Mouse (Mus musculus) c-Kit-positive CD71-positive TER-119-negative erythroid progenitor cells, embryonic 14.5 days (primary cell): ENCODE measurements at regions not wholly inside any gene's neighbourhood (a gene's known extent, or its start where the extent isn't known, plus 50 kb on each side); places are given as distances from the start of the nearest gene placed in this dataset.

Source experiments
- DNase-seq: peaks from one replicate; pipeline ENCODE4 v3.0.0-alpha.2; 2013; ENCODE audit warnings: low read depth

GRCm38 (mm10) chr8:116290671-116291245, 214.0 kb upstream of the Dynlrb2 start:
- DNase-seq = no peak

GRCm38 (mm10) chr8:116289237-116289636, 215.5 kb upstream of the Dynlrb2 start:
- DNase-seq = no peak

- DNase-seq = no peak
Measured at GRCm38 (mm10) chr8:116283990-116284389, 220.8 kb upstream of the Dynlrb2 start.

GRCm38 (mm10) chr8:116282341-116282740, 222.4 kb upstream of the Dynlrb2 start:
- DNase-seq = no peak

GRCm38 (mm10) chr8:116275014-116275413, 229.8 kb upstream of the Dynlrb2 start:
- no peak for DNase-seq

GRCm38 (mm10) chr8:116271238-116271637, 233.5 kb upstream of the Dynlrb2 start:
- no peak for DNase-seq

DNA sequence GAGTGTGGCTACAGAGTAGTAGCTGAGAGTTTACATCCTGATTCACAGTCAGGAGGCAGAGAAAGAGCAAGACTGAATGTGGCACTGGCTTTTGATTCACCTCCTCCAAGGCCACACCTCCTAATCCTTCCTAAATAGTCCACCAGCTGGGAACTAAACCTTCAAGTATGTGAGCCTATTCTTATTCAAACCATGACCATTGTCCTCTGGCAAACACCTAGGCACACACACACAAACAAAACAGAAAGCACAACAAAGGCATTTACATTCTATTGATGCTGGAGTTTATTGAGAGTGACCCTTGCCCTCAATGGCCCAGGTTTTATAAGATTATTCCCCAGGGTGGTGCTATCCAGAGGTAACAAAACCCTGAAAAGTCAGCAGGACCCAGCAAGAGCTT, 235.4 kb upstream of the Dynlrb2 start:
- no peak for DNase-seq

DNA sequence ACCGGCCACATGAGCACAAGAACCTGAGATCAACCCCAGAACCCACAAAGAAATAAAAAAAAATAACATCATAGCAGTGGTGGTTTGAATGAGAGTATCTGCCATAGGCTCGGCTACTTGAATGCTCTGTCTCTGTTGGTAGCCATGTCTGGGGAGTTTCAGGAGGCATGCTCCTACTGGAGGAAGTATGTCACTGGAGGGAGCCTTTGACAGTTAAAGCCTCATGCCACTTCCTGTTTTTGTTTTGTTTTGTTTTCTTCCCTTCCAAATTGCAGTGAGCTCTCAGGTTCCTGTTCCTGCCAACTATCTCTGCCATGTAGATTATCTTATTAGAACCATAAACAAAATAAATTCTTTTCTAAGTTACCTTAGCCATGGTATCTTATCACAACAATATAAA, 236.1 kb upstream of the Dynlrb2 start:
- DNase-seq = no peak

DNA sequence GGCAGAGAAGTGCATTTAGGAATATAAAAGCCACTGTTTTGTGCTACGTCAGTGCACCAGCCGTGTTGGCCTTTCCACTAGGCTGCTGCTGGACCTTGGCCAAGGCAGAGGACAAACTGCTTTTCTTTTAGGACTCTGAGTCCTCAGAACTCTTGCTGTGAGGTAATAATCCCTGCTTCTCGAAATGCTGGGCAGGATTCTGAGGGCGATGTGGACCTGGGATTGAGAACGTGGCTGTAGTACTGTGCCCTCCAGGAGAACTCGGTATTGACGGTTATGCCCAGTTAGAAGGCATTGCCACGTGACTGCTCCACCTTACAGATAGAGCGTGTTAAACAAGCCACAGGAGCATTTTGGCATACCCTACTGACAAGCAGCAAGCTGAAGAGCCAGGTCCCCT, 236.6 kb upstream of the Dynlrb2 start:
- no peak for DNase-seq

DNA sequence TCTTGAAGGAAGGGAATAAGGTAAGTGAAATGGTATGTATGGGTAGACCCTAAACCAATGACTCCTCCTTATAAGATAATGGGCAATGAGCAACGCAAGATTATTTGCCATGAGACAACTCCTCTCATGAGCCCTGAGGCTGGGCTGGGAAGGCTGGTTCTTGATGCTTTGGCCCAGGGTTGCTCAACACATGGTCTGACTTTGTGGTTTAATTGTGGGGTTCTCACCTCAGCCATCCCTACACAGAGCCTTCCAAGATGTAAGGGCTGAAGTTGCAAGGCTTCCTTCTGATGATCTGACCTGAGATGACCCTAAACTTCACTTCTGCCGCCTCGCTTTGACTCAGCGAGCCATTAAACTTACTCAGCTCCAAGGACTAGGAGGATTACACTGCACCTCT, 237.8 kb upstream of the Dynlrb2 start:
- no peak for DNase-seq

GRCm38 (mm10) chr8:116265591-116265990, 239.2 kb upstream of the Dynlrb2 start:
- no peak for DNase-seq

GRCm38 (mm10) chr8:116264078-116264477, 240.7 kb upstream of the Dynlrb2 start:
- DNase-seq = no peak

DNA sequence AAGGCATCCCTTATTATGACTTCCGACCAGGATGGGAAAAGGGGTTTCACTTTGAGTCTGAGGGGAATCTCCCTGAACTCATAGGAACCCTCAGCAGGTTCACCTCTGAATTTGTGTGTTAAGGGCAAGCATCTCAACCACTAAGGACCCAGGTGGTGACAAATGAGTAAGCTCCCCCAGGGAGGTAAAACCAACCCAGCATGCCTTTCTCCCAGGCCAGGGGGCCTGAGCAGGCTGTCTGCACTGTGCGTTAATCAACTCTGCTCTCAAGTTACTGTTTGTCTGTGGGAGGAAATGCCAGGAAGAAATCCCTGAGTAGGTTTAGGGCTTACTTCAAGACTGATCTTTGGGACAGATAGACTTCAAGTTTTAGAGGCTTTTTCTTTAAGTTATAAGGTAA, 243.5 kb upstream of the Dynlrb2 start:
- no peak for DNase-seq

- no peak for DNase-seq
Measured at GRCm38 (mm10) chr8:116255398-116255797, 249.4 kb upstream of the Dynlrb2 start.

DNA sequence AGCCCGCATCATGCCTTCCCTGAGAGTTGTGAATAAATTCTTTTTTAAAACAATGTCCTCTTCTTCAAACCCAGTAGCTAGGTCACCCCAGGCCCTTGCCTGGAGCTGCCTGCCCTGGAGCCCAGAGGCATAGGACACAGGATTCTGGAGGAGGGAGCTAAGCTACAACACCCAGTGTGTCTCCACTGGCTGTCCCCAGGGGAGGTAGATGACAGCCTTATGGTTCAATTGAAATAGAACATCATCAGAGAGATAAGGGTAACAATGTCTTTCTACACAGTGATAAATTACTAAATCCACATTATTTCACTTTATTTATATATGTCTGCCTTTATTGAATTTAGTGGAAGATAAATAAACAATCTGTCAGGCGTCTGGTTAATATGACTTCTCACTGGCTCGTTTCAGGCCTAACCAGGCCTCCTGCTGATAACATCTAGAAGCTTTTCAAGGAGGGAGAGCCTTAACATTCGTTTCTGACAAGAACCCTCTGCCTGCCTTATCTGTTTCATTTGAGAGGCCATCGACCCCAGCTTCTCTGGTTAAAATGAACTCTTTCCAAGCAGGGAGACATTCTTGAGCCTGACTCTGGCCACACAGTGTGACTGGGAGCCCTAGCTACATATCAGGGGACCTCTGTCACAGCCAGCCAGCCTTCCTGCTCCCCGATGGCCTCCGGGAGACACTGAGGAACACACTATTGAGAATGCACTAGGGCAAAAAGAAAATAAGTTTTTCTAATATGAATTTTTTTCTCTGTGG, 252.1 kb upstream of the Dynlrb2 start:
- no peak for DNase-seq

DNA sequence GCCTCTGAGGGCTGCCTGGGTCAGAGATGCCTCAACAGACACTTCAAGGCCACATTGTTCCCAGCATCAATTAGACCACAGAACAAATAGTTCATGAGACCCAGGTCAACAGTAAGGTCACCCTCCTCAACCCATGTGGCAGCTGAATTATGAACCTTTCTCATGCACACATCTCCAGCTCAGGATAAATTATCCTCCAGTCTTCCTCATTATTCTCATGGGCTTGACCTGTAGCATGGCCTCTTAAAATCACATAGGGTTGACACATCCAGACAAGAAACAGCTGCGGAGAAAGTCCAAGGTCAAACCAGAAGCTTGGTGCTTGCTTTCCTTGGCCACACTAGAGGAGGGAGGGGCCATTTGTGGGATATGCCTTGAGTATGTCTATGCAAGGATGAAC, 256.4 kb upstream of the Dynlrb2 start:
- no peak for DNase-seq

DNA sequence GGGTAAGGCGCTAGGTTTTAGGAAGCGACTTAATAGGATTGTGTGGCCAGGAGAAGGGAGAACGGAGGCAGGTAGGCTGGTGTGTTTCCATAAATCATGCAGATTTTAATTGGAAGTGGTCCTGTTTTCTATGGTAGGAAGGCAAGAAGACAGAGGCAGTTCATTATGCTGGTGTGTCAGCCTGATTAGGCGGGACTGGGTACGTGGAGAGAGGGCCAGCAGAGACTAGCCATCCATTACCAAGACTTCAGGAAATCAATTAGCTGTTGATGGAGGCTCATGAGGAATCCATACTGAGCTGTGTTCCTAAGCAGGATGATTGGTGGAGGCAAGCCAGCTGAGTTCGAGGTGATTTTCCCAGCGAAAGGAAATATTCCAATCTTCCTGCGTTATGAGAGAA, 261.3 kb upstream of the Dynlrb2 start:
- DNase-seq = no peak

- no peak for DNase-seq
Measured at GRCm38 (mm10) chr8:116242972-116243371, 261.8 kb upstream of the Dynlrb2 start.

GRCm38 (mm10) chr8:116241987-116242242, 262.9 kb upstream of the Dynlrb2 start:
- DNase-seq = no peak

DNA sequence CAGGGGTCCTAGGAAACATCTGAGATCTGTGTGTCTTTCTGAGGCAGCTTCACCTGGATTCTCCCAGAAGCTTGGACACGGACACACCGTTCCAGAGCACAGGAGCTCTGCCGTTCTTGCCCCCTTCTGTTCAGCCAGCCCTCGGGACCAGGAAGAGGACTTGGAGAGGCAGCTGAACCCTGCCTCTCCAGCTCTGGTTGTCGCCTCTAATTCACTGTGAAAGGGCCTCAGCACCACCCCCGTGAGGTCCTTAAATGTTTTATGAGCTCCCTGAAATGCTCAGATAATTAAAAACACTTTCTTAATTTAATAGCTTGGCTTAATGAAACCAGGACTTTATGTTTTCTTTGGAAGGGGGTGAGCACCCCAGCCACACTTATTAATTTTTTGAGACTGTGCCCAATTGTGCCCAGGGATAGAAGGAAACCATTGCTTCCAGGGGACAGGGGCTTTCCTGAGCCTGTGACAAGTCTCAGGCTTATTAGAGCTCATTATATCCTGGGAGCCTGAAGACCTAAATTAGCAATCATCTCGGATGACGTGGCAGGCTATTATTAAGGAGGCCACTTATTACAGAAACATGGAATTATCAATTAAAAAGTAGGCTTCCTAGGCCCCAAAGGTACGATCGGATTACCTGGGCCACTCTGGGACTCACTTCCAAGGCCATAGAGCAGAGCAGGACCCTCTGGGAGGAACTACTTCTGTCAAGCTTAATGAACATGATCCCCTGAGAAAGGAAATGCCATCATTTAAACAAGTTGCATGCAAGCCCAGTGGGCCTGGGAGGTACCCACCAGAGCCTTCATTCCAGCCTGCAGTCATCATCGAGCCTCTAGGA, 263.4 kb upstream of the Dynlrb2 start:
- no peak for DNase-seq

DNA sequence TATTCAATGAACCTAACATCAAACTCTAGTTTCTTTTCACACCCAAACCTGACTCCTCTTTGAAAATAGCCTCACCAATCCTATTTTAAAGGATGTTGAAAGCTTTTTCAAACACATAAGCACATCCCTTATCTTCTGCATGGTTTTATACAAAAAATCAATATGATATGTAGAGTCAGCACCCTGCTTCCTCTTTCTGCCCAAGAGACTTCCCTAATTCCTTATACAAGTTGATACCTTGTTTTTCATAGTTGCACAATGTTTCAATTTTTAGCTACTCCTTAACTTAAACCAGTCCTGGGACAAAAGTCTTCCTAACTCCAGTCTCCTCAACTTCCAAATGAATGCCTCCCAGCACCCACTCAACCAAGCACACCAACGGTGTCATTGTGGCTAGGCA, 266.1 kb upstream of the Dynlrb2 start:
- no peak for DNase-seq

DNA sequence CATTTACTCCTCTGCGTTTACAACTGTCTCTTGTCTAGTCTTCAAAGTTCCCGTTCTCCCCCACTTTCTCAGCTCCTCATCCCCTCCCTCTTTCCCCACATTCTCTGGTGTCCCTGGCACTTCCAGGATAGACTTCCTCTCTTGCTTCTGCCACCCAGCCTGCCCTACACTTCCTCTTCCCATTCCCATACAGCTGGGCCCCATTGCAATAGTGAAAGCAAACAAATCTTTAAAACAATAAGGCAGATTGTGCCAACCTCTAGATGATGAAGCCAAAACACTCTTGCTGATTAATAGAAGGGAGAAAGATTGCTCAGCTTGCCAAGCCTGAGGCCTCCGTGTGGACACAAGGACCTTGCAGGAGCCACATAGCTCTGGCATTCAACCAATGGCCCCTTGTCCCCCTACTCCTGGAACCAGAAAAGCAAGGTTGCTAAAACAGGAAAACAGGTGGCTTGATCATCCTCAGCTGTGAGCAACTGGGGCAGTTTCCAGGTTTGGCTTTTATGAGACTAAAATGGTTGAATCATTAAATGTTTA, 267.1 kb upstream of the Dynlrb2 start:
- no peak for DNase-seq

- no peak for DNase-seq
Measured at GRCm38 (mm10) chr8:116229654-116230136, 275.1 kb upstream of the Dynlrb2 start.
